Mouse (Mus musculus) heart, embryonic 14.5 days (tissue): ENCODE data around the gene Tspan11. TPM values are rescaled to one million over a fixed set of nuclear protein-coding genes. Genes with fewer than 3 reads are reported as not detected.
A peak's percentile ranks its signal among the peaks of the same experiment; 100 is the strongest.

ENCODE experiments used
- ATAC-seq: fragments of 200-750 bp; cut with Nextera tagmentation; 2 replicates; pipeline ENCODE4 v1.8.0; 2017; ENCODE audit warnings: low read depth, moderate TSS enrichment; ENCODE audit not compliant: insufficient number of reproducible peaks, insufficient read depth, low FRiP score
- H3K27ac ChIP-seq, 2 experiments: fragments of 200-500 bp in 1 of 2; fragments of 300-500 bp in 1 of 2; sonication (generic) in 1 of 2; replicated peaks in 1 of 2; 2 replicates each; pipeline ENCODE4 v1.5.1; 2012 to 2014; ENCODE audit warnings: low read depth in 2 of 2, low read length in 2 of 2, control low read depth in 1 of 2, mild to moderate bottlenecking in 1 of 2, mixed read lengths in 1 of 2; ENCODE audit not compliant: control insufficient read depth in 1 of 2, insufficient read depth in 1 of 2
- H3K27me3 ChIP-seq: fragments of 300-500 bp; sonication (generic); 2 replicates; pipeline ENCODE4 v1.6.1; 2014; ENCODE audit warnings: mild to moderate bottlenecking, low read length, control low read depth; ENCODE audit not compliant: control insufficient read depth, insufficient read depth
- H3K36me3 ChIP-seq: fragments of 300-500 bp; sonication (generic); 2 replicates; pipeline ENCODE4 v1.6.1; 2014; ENCODE audit warnings: mild to moderate bottlenecking, control low read depth, low read length, mixed read lengths; ENCODE audit not compliant: control insufficient read depth, insufficient read depth
- H3K4me1 ChIP-seq, 2 experiments: fragments of 200-500 bp in 1 of 2; fragments of 300-500 bp in 1 of 2; sonication (generic) in 1 of 2; 2 replicates each; pipeline ENCODE4 v1.6.1; 2012 to 2014; ENCODE audit warnings: low read length in 2 of 2, control low read depth in 1 of 2, mixed read lengths in 1 of 2; ENCODE audit not compliant: control insufficient read depth in 2 of 2, insufficient read depth in 2 of 2
- H3K4me2 ChIP-seq: fragments of 300-500 bp; sonication (generic); 2 replicates; pipeline ENCODE4 v1.6.1; 2014; ENCODE audit warnings: mild to moderate bottlenecking, low read length
- H3K4me3 ChIP-seq, 2 experiments: fragments of 200-500 bp in 1 of 2; fragments of 300-500 bp in 1 of 2; sonication (generic) in 1 of 2; 2 replicates each; pipeline ENCODE4 v1.5.1; 2012 to 2014; ENCODE audit warnings: low read length in 2 of 2, mild to moderate bottlenecking in 2 of 2, control low read depth in 1 of 2, low read depth in 1 of 2, moderate library complexity in 1 of 2; ENCODE audit not compliant: control insufficient read depth in 1 of 2, insufficient read depth in 1 of 2
- H3K9ac ChIP-seq: fragments of 300-500 bp; sonication (generic); 2 replicates; pipeline ENCODE4 v1.6.1; 2014; ENCODE audit warnings: mild to moderate bottlenecking, low read length
- H3K9me3 ChIP-seq: fragments of 300-500 bp; sonication (generic); 2 replicates; pipeline ENCODE4 v1.6.1; 2016; ENCODE audit warnings: low read length, control low read depth; ENCODE audit not compliant: control insufficient read depth
- WGBS: fragments of 180-500 bp; shearing (Covaris S2); extraction: QIAGEN DNeasy Blood & Tissue Kit; methylation state at CpG from one replicate; pipeline ENCODE4 v1.1.7; 2014; 5-methylcytosine and 5-hydroxymethylcytosine counted together
- polyA plus RNA-seq: library from polyadenylated mRNA; unstranded; fragments of >200 nt; fragmentation: Nextera tagmentation; extraction: Ambion mirVana; gene quantifications from 2 replicates; pipeline ENCODE4 v1.2.1, GENCODE M21; 2014

The Tspan11 gene
- polyA plus RNA-seq, 1 experiment from 2014 or later, result 2.5 TPM

- H3K27me3 ChIP-seq, result no peaks in the 10 kb centered on the region
- H3K9ac ChIP-seq, result no peak overlapping the region
- no peak for ATAC-seq
- 75% methylated on average over 5 of the region's 5 CpGs for WGBS
- H3K4me1 ChIP-seq, result no peaks in the 10 kb centered on the region
- no peak overlapping the region for H3K27ac ChIP-seq
- H3K4me2 ChIP-seq, result no peak overlapping the region
- H3K36me3 ChIP-seq, result no peaks in the 10 kb centered on the region
- no peaks in the 10 kb centered on the region for H3K9me3 ChIP-seq
- H3K4me3 ChIP-seq, result no peak overlapping the region
Observed at GRCm38 (mm10) chr6:127956172-127956571, 68.8 kb downstream of the Tspan11 start.

DNA sequence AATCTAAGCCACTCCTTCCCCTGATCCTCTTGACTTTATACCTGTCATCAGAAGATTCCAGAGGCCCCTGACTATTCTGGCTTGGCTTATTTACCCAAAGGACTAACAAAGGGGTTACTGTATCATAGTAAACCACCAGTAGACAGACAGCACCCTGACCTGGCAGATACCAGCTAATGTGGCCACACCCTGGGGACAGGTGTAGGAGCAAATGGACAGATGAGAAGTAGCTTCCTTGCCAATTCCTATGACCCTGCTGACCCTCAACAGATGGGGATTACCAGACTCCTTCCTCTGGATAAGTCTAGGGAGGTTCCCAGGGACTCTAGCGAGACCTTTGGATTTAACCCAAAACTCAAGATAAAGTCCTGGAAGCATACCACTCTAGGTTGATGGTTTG, 72.8 kb downstream of the Tspan11 start:
- H3K27me3 ChIP-seq, result no peaks in the 10 kb centered on the region
- H3K27ac ChIP-seq, result no peak overlapping the region
- ATAC-seq, result no peak
- peaks cover 38% of the 10 kb centered on the region for H3K36me3 ChIP-seq
- no peak overlapping the region for H3K4me3 ChIP-seq
- H3K4me1 ChIP-seq, result no peaks in the 10 kb centered on the region
- no peak overlapping the region for H3K9ac ChIP-seq
- 82% methylated on average over 1 of the region's 1 CpGs for WGBS
- H3K9me3 ChIP-seq, result no peaks in the 10 kb centered on the region
- no peak overlapping the region for H3K4me2 ChIP-seq

DNA sequence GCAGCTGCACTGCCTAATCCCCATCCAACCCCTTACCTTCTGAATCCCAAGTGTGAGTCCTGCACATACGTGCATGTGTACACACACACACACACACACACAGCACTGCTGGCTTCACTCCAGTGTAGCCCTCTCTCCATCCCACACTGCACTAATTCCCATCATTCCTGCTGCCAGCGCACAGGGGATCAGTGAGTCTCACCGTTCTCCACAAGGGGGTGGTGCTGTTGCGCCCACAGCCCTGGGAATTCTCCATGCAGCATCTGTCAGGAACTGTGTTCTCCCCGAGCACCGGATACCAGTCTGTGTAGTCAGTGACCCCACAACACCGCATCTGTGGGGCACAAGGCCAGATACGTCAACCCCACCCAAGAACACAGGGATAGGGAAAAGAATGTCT, 78.1 kb downstream of the Tspan11 start:
- Histone ChIP-seq H3K27me3 (no peaks in the 10 kb centered on the region), H3K4me1 (peaks cover 3 to 8% of the 10 kb centered on the region in 2 experiments; a peak in 3 of 4 replicates), H3K27ac (no peak overlapping the region), H3K4me3 (no peak overlapping the region), H3K9me3 (no peaks in the 10 kb centered on the region), H3K36me3 (peaks cover 57% of the 10 kb centered on the region), H3K9ac (no peak overlapping the region), H3K4me2 (no peak overlapping the region)
- ATAC-seq, result no peak
- WGBS, result 51% methylated on average over 8 of the region's 8 CpGs

- Histone ChIP-seq H3K9ac (no peak overlapping the region), H3K4me3 (no peak overlapping the region), H3K27me3 (no peaks in the 10 kb centered on the region), H3K4me1 (peaks cover 16 to 33% of the 10 kb centered on the region in 2 experiments), H3K27ac (no peak overlapping the region), H3K9me3 (no peaks in the 10 kb centered on the region), H3K36me3 (peaks cover 24% of the 10 kb centered on the region), H3K4me2 (no peak overlapping the region)
- 56% methylated on average over 7 of the region's 7 CpGs for WGBS
- no peak for ATAC-seq
Observed at GRCm38 (mm10) chr6:127969709-127970108, 82.3 kb downstream of the Tspan11 start.

DNA sequence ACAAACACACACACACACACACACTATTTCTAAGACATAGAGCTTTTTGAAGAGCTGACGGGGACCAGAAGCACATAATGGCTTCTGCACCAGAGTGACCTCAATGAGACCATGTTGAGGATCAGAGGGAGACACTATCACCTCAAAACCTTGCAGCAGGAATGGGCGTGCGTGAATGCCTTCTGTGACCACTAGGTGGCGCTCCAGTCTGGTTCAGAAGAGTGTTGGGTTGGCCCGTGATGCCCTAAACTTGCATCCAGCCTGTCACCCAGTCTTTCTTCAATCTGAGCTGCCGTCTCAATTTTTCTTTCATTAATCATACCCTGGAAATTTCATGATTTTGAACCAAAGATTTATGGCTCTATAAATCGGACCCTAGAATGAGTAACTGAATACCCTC, 82.7 kb downstream of the Tspan11 start:
- Histone ChIP-seq H3K36me3 (peaks cover 20% of the 10 kb centered on the region), H3K4me1 (peaks cover 20 to 37% of the 10 kb centered on the region in 2 experiments), H3K9ac (no peak overlapping the region; the same call in 1 of the 2 replicates), H3K27me3 (no peaks in the 10 kb centered on the region), H3K9me3 (no peaks in the 10 kb centered on the region), H3K4me3 (no peak overlapping the region), H3K4me2 (no peak overlapping the region), H3K27ac (no peak overlapping the region)
- no peak for ATAC-seq
- 5% methylated on average over 7 of the region's 7 CpGs for WGBS

DNA sequence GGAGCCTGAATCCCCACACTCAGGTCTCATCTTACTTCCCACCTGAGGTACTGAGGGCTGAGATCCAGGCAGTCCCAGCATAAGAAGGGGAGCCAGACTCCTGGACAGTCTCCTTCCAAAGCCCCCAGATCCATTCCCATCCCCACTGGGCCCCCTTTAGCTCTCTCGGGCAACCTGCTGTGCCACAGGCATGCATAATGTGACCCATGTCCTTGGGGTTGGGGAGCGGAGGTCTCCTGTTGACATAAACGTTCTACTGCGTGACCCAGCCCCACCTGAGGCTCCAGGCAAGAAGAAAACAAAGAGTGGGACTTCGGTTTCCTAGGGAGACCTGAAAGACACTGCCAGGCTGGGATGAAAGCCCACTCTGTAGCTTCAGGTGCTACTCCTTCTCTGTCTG, 83.5 kb downstream of the Tspan11 start:
- Histone ChIP-seq H3K4me2 (no peak overlapping the region), H3K27ac (no peak overlapping the region), H3K9ac (peak overlapping the region; percentile 34; the same call in 1 of the 2 replicates), H3K36me3 (peaks cover 12% of the 10 kb centered on the region), H3K27me3 (no peaks in the 10 kb centered on the region), H3K9me3 (no peaks in the 10 kb centered on the region), H3K4me1 (peaks cover 26 to 44% of the 10 kb centered on the region in 2 experiments), H3K4me3 (no peak overlapping the region)
- no peak for ATAC-seq
- 67% methylated on average over 5 of the region's 5 CpGs for WGBS

DNA sequence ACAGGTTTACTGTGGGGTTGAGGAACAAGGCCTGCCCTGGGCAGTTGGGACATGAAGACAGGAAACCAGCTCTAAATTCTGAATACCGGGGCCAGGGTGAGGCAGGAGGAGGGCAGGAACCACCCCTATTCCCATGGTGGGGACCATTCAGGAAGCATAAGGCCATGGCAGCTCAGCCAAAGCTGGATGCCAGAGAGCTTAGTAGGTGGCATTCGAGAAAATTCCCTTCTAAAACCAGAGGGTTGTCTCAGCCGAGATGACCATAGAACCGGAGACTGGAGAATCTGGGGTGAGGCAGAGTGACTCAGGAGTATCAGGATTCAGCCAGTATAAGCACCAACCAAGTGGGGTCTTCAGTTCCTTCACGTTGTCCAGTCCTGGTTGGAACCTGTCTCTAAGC, 84.5 kb downstream of the Tspan11 start:
- H3K4me2 ChIP-seq, result no peak overlapping the region
- peaks cover 2% of the 10 kb centered on the region for H3K36me3 ChIP-seq
- WGBS, result 77% methylated on average over 5 of the region's 5 CpGs
- no peak overlapping the region for H3K4me3 ChIP-seq
- peaks cover 35 to 52% of the 10 kb centered on the region in 2 experiments for H3K4me1 ChIP-seq
- no peaks in the 10 kb centered on the region for H3K27me3 ChIP-seq
- no peak overlapping the region for H3K9ac ChIP-seq
- no peaks in the 10 kb centered on the region for H3K9me3 ChIP-seq
- H3K27ac ChIP-seq, result no peak overlapping the region
- no peak for ATAC-seq

GRCm38 (mm10) chr6:127973553-127973952, 86.2 kb downstream of the Tspan11 start:
- Histone ChIP-seq H3K27ac (peak overlapping the region; percentile 11 to 51), H3K27me3 (no peaks in the 10 kb centered on the region), H3K9me3 (no peaks in the 10 kb centered on the region), H3K4me3 (no peak overlapping the region), H3K9ac (no peak overlapping the region), H3K36me3 (peaks cover 4% of the 10 kb centered on the region; the same call in 1 of the 2 replicates), H3K4me2 (no peak overlapping the region), H3K4me1 (peaks cover 36 to 55% of the 10 kb centered on the region in 2 experiments)
- ATAC-seq, result no peak
- WGBS, result 65% methylated on average over 6 of the region's 6 CpGs
